Mouse (Mus musculus): ENCODE results near the gene Gtpbp2. TPM values are rescaled to one million over a fixed set of nuclear protein-coding genes. Genes with fewer than 3 reads are reported as not detected.

Gtpbp2 gene
- polyA plus RNA-seq, 1 experiment: 161 TPM

- no peak overlapping the region for H3K27ac ChIP-seq (ENCODE audit: insufficient read depth, low read length)
- H3K4me3 ChIP-seq (ENCODE audit: insufficient read depth, low read length): no peak overlapping the region
- no peaks in the 10 kb centered on the region for H3K4me1 ChIP-seq (ENCODE audit: control insufficient read depth, insufficient read depth, low read length)
- TF ChIP-seq CTCF (IDR thresholded peaks at IDR 0.05; ENCODE audit: extremely low read depth, insufficient read depth, low read length): no peak
- TF ChIP-seq POLR2A (IDR thresholded peaks at IDR 0.05; ENCODE audit: extremely low read depth, insufficient read depth, low read length): no peak
These were observed 28.0 kb downstream of the Gtpbp2 start for GRCm38 (mm10) chr17:46188829-46189228.

DNA sequence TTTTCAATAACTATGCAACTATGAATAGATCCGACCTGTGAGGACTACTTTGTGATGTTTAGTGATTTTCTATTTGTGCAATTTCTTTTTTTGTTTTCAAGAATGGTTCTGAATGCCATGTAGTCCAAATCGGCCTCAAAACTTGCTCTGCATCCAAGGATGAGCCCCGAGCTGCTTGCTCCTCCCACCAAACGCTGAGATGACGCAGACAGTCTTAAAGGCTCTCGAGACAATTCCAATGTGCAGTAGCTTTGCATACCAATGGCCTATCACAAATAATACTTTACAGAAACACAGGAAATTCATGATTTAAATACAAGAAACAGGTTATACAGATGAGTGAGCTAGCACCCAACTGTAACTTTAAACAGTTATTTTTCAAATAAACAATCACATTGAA, 40.3 kb downstream of the Gtpbp2 start:
- Histone ChIP-seq H3K4me1 (ENCODE audit: control insufficient read depth, insufficient read depth, low read length) (no peaks in the 10 kb centered on the region; the same call in 1 of the 2 replicates), H3K27ac (ENCODE audit: insufficient read depth, low read length) (no peak overlapping the region), H3K4me3 (ENCODE audit: insufficient read depth, low read length) (no peak overlapping the region; the same call in 1 of the 2 replicates)
- TF ChIP-seq CTCF (IDR thresholded peaks at IDR 0.05; ENCODE audit: extremely low read depth, insufficient read depth, low read length): no peak
- no peak for TF ChIP-seq POLR2A (IDR thresholded peaks at IDR 0.05; ENCODE audit: extremely low read depth, insufficient read depth, low read length)

GRCm38 (mm10) chr17:46202421-46203071, 41.7 kb downstream of the Gtpbp2 start, which contains the start of the genes Polh and Xpo5:
Gene Polh, minus strand, starts transcription at chr17:46202645.
Gene Xpo5, plus strand, starts transcription at chr17:46202782.
- peak within 1 kb of the TSS; percentile 97 for H3K4me3 ChIP-seq (ENCODE audit: insufficient read depth, low read length)
- TF ChIP-seq CTCF (IDR thresholded peaks at IDR 0.05; ENCODE audit: extremely low read depth, insufficient read depth, low read length): no peak
- peak; percentile 74; the same call in 1 of the 2 replicates for TF ChIP-seq POLR2A (IDR thresholded peaks at IDR 0.05; ENCODE audit: extremely low read depth, insufficient read depth, low read length)
- no peaks in the 10 kb centered on the region; the same call in 1 of the 2 replicates for H3K4me1 ChIP-seq (ENCODE audit: control insufficient read depth, insufficient read depth, low read length)
- H3K27ac ChIP-seq (ENCODE audit: insufficient read depth, low read length): no peak within 1 kb of the TSS

GRCm38 (mm10) chr17:46203078-46203477, 42.2 kb downstream of the Gtpbp2 start:
- peak overlapping the region; percentile 97 for H3K4me3 ChIP-seq (ENCODE audit: insufficient read depth, low read length)
- TF ChIP-seq CTCF (IDR thresholded peaks at IDR 0.05; ENCODE audit: extremely low read depth, insufficient read depth, low read length) (no peak), POLR2A (IDR thresholded peaks at IDR 0.05; ENCODE audit: extremely low read depth, insufficient read depth, low read length) (no peak)
- H3K4me1 ChIP-seq (ENCODE audit: control insufficient read depth, insufficient read depth, low read length): no peaks in the 10 kb centered on the region; the same call in 1 of the 2 replicates
- no peak overlapping the region for H3K27ac ChIP-seq (ENCODE audit: insufficient read depth, low read length)

DNA sequence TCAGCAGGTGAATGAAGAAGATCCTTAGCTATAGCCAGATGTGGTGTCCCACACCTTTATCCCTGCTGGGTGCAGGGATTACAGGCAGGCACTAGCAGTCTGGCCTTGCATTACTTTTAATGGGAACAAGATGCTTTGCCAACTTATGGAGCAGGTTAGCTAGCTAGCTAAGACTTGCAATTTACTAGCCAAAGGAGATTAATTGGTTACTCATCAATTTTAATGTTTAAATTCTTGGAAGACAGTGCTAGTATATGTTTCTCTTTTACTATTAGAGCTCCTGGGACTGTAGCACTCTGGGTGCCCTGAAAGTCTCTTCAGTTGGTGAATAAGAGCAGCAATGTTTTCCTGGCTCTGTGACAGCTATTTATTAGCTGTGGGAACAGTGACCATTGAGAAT, 45.8 kb downstream of the Gtpbp2 start:
- Histone ChIP-seq H3K27ac (ENCODE audit: insufficient read depth, low read length) (no peak overlapping the region), H3K4me3 (ENCODE audit: insufficient read depth, low read length) (no peak overlapping the region), H3K4me1 (ENCODE audit: control insufficient read depth, insufficient read depth, low read length) (no peaks in the 10 kb centered on the region; the same call in 1 of the 2 replicates)
- no peak for TF ChIP-seq CTCF (IDR thresholded peaks at IDR 0.05; ENCODE audit: extremely low read depth, insufficient read depth, low read length)
- TF ChIP-seq POLR2A (IDR thresholded peaks at IDR 0.05; ENCODE audit: extremely low read depth, insufficient read depth, low read length): no peak

DNA sequence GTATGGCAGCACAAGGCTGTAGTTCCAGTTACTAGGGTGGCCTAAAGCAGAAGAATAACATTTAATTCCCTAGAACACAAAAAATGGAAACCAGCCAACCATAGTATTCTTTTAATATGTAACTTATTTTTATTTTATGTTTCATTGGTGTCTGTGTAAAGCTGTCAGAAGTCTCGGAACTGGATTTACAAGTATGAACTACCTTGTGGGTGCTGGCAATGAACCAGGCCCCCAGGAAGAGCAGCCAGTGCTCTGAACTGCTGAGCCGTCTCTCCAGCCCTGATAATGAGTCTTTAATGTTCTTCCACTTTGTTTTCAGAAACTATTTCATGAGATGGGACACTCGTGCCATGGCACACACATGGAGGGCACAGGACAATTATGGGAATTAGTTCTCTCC, 49.7 kb downstream of the Gtpbp2 start:
- H3K27ac ChIP-seq (ENCODE audit: insufficient read depth, low read length): no peak overlapping the region
- H3K4me3 ChIP-seq (ENCODE audit: insufficient read depth, low read length): no peak overlapping the region
- H3K4me1 ChIP-seq (ENCODE audit: control insufficient read depth, insufficient read depth, low read length): no peaks in the 10 kb centered on the region

More for the DNA sequence above, 49.7 kb downstream of the Gtpbp2 start:
- TF ChIP-seq POLR2A (IDR thresholded peaks at IDR 0.05; ENCODE audit: extremely low read depth, insufficient read depth, low read length) (no peak), CTCF (IDR thresholded peaks at IDR 0.05; ENCODE audit: extremely low read depth, insufficient read depth, low read length) (no peak)

Other genes with a start within 250 kb of the Gtpbp2 start
- gene Vegfa, start 128.7 kb upstream of the Gtpbp2 start, polyA plus RNA-seq (2012; rRNA removed): 138 and 164 TPM in 2 replicates
- 107 and 120 TPM in 2 replicates for gene Mrps18a, start 50.0 kb upstream of the Gtpbp2 start, polyA plus RNA-seq (2012; rRNA removed)
- 27.3 and 29.9 TPM in 2 replicates for gene Rsph9, start 16.8 kb upstream of the Gtpbp2 start, polyA plus RNA-seq (2012; rRNA removed)
- 16.0 and 17.6 TPM in 2 replicates for gene Mad2l1bp, start 7.5 kb upstream of the Gtpbp2 start, polyA plus RNA-seq (2012; rRNA removed)
- gene Polh, start 41.6 kb downstream of the Gtpbp2 start, polyA plus RNA-seq (2012; rRNA removed): 3.7 and 4.2 TPM in 2 replicates
- 40.2 and 41.5 TPM in 2 replicates for gene Xpo5, start 41.8 kb downstream of the Gtpbp2 start, polyA plus RNA-seq (2012; rRNA removed)
- gene Polr1c, start 87.0 kb downstream of the Gtpbp2 start, polyA plus RNA-seq (2012; rRNA removed): 45.4 and 47.2 TPM in 2 replicates
- gene Yipf3, start 87.0 kb downstream of the Gtpbp2 start, polyA plus RNA-seq (2012; rRNA removed): 91.5 and 92.5 TPM in 2 replicates
- 68.4 and 70.5 TPM in 2 replicates for gene Lrrc73, start 92.5 kb downstream of the Gtpbp2 start, polyA plus RNA-seq (2012; rRNA removed)
- 60.2 and 62.8 TPM in 2 replicates for gene Tjap1, start 122.0 kb downstream of the Gtpbp2 start, polyA plus RNA-seq (2012; rRNA removed)
- 127 and 136 TPM in 2 replicates for gene Dlk2, start 136.4 kb downstream of the Gtpbp2 start, polyA plus RNA-seq (2012; rRNA removed)
- gene Abcc10, start 167.3 kb downstream of the Gtpbp2 start, polyA plus RNA-seq (2012; rRNA removed): 10.4 and 10.6 TPM in 2 replicates
- gene Zfp318, start 222.7 kb downstream of the Gtpbp2 start, polyA plus RNA-seq (2012; rRNA removed): 29.4 and 29.6 TPM in 2 replicates